Mouse (Mus musculus): ENCODE data around the gene Esrrg. TPM values are rescaled to one million over a fixed set of nuclear protein-coding genes. Genes with fewer than 3 reads are reported as not detected.

Esrrg gene
- polyA plus RNA-seq, 1 experiment: 0.54 TPM

GRCm38 (mm10) chr1:187645258-187645657 lies 36.7 kb downstream of the Esrrg start:
- H3K4me3 ChIP-seq (ENCODE audit: insufficient read depth, low read length): no peak overlapping the region
- no peak for TF ChIP-seq CTCF (IDR thresholded peaks at IDR 0.05; ENCODE audit: borderline replicate concordance, insufficient read depth, low read length)
- no peak for TF ChIP-seq POLR2A (IDR thresholded peaks at IDR 0.05; ENCODE audit: low read depth, low read length)
- no peak overlapping the region for H3K27ac ChIP-seq (ENCODE audit: insufficient read depth, low read length)
- H3K4me1 ChIP-seq (ENCODE audit: control insufficient read depth, insufficient read depth, low read length): no peaks in the 10 kb centered on the region

GRCm38 (mm10) chr1:187648551-187648950 lies 40.0 kb downstream of the Esrrg start:
- Histone ChIP-seq H3K4me3 (ENCODE audit: insufficient read depth, low read length) (no peak overlapping the region), H3K4me1 (ENCODE audit: control insufficient read depth, insufficient read depth, low read length) (no peaks in the 10 kb centered on the region), H3K27ac (ENCODE audit: insufficient read depth, low read length) (no peak overlapping the region)
- TF ChIP-seq POLR2A (IDR thresholded peaks at IDR 0.05; ENCODE audit: low read depth, low read length) (no peak), CTCF (IDR thresholded peaks at IDR 0.05; ENCODE audit: borderline replicate concordance, insufficient read depth, low read length) (no peak)

DNA sequence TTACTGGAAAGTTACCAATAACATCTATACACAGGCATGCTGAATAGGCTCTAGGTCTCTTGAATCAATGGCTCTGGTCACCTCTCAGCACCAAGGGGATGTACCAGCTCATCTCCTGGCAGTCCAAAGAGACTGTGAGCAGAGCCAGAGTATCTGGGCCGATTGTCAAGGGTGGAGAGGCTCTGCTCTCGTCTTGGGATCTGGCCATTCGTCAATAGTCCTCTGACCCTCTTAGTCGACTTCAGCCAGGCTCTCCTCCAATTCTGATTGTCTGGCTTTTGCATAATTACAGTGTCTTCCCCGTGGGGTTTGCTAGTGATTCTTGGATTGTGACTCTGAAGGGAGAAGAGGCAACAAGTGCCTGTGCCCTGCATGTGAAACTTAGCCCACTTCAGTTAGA lies 41.3 kb downstream of the Esrrg start:
- Histone ChIP-seq H3K4me3 (ENCODE audit: insufficient read depth, low read length) (no peak overlapping the region), H3K27ac (ENCODE audit: insufficient read depth, low read length) (no peak overlapping the region)
- TF ChIP-seq POLR2A (IDR thresholded peaks at IDR 0.05; ENCODE audit: low read depth, low read length) (no peak), CTCF (IDR thresholded peaks at IDR 0.05; ENCODE audit: borderline replicate concordance, insufficient read depth, low read length) (no peak)

GRCm38 (mm10) chr1:187650786-187651687 lies 42.4 kb downstream of the Esrrg start:
- Histone ChIP-seq H3K4me3 (ENCODE audit: insufficient read depth, low read length) (peak overlapping the region; percentile 18; the same call in 1 of the 2 replicates), H3K4me1 (ENCODE audit: control insufficient read depth, insufficient read depth, low read length) (no peaks in the 10 kb centered on the region), H3K27ac (ENCODE audit: insufficient read depth, low read length) (no peak overlapping the region)
- TF ChIP-seq POLR2A (IDR thresholded peaks at IDR 0.05; ENCODE audit: low read depth, low read length) (no peak), CTCF (IDR thresholded peaks at IDR 0.05; ENCODE audit: borderline replicate concordance, insufficient read depth, low read length) (no peak)

More for the DNA sequence above, 41.3 kb downstream of the Esrrg start:
- H3K4me1 ChIP-seq (ENCODE audit: control insufficient read depth, insufficient read depth, low read length): no peaks in the 10 kb centered on the region

GRCm38 (mm10) chr1:187651688-187652241 lies 43.2 kb downstream of the Esrrg start:
- no peak overlapping the region for H3K27ac ChIP-seq (ENCODE audit: insufficient read depth, low read length)
- TF ChIP-seq CTCF (IDR thresholded peaks at IDR 0.05; ENCODE audit: borderline replicate concordance, insufficient read depth, low read length): no peak
- TF ChIP-seq POLR2A (IDR thresholded peaks at IDR 0.05; ENCODE audit: low read depth, low read length): no peak
- peak overlapping the region; percentile 18 for H3K4me3 ChIP-seq (ENCODE audit: insufficient read depth, low read length)

GRCm38 (mm10) chr1:187652445-187652844 lies 43.9 kb downstream of the Esrrg start:
- Histone ChIP-seq H3K4me3 (ENCODE audit: insufficient read depth, low read length) (no peak overlapping the region), H3K4me1 (ENCODE audit: control insufficient read depth, insufficient read depth, low read length) (no peaks in the 10 kb centered on the region), H3K27ac (ENCODE audit: insufficient read depth, low read length) (no peak overlapping the region)
- TF ChIP-seq POLR2A (IDR thresholded peaks at IDR 0.05; ENCODE audit: low read depth, low read length) (no peak), CTCF (IDR thresholded peaks at IDR 0.05; ENCODE audit: borderline replicate concordance, insufficient read depth, low read length) (no peak)

More at GRCm38 (mm10) chr1:187651688-187652241, 43.2 kb downstream of the Esrrg start:
- H3K4me1 ChIP-seq (ENCODE audit: control insufficient read depth, insufficient read depth, low read length): no peaks in the 10 kb centered on the region

DNA sequence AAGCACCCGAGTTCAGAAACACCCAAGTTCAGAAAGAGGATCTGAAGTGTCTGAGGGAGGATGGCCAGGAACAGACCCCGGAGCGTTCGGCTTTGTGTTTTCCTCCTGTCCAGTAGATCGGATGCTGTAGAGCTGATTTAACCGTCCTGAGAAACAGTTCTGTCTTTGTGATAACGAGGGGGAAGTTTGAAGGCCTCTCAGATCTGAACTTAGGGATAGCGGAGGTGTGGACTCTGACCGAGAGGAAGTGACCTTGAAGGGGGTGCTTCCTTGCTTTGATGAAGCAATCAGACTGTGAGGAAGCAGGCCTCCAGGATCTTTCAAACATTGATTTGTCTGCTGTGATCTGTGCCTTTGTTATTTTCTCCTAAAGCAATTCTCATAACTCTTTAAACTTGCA lies 44.8 kb downstream of the Esrrg start:
- Histone ChIP-seq H3K4me3 (ENCODE audit: insufficient read depth, low read length) (no peak overlapping the region), H3K4me1 (ENCODE audit: control insufficient read depth, insufficient read depth, low read length) (no peaks in the 10 kb centered on the region), H3K27ac (ENCODE audit: insufficient read depth, low read length) (no peak overlapping the region)
- no peak for TF ChIP-seq POLR2A (IDR thresholded peaks at IDR 0.05; ENCODE audit: low read depth, low read length)
- TF ChIP-seq CTCF (IDR thresholded peaks at IDR 0.05; ENCODE audit: borderline replicate concordance, insufficient read depth, low read length): no peak

GRCm38 (mm10) chr1:187660963-187661362 lies 52.4 kb downstream of the Esrrg start:
- Histone ChIP-seq H3K27ac (ENCODE audit: insufficient read depth, low read length) (no peak overlapping the region), H3K4me3 (ENCODE audit: insufficient read depth, low read length) (no peak overlapping the region), H3K4me1 (ENCODE audit: control insufficient read depth, insufficient read depth, low read length) (peaks cover 6% of the 10 kb centered on the region)
- TF ChIP-seq CTCF (IDR thresholded peaks at IDR 0.05; ENCODE audit: borderline replicate concordance, insufficient read depth, low read length) (no peak), POLR2A (IDR thresholded peaks at IDR 0.05; ENCODE audit: low read depth, low read length) (no peak)

- Histone ChIP-seq H3K27ac (ENCODE audit: insufficient read depth, low read length) (no peak overlapping the region), H3K4me3 (ENCODE audit: insufficient read depth, low read length) (no peak overlapping the region), H3K4me1 (ENCODE audit: control insufficient read depth, insufficient read depth, low read length) (peaks cover 6% of the 10 kb centered on the region)
- TF ChIP-seq CTCF (IDR thresholded peaks at IDR 0.05; ENCODE audit: borderline replicate concordance, insufficient read depth, low read length) (no peak), POLR2A (IDR thresholded peaks at IDR 0.05; ENCODE audit: low read depth, low read length) (no peak)
Observed at GRCm38 (mm10) chr1:187662083-187662609, 53.6 kb downstream of the Esrrg start.

DNA sequence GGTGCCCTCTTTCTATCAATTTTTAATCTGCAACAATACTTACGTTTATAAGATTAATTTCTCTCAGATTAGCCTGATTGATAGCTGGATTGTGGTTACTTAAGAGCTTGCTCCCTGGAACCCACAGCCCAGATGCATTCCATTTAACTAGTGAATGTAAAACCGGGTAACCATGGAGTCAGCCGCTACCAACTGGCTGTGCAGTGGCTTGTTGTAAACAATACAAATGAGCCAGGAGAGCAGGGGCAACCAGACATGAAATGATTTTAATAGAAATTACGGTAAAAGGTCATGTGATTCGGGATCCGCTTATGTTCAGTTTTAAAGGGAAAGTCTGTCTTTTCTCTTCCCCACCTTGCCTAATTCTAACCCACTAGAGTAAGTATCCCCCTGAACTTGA lies 54.8 kb downstream of the Esrrg start:
- TF ChIP-seq CTCF (IDR thresholded peaks at IDR 0.05; ENCODE audit: borderline replicate concordance, insufficient read depth, low read length): no peak
- TF ChIP-seq POLR2A (IDR thresholded peaks at IDR 0.05; ENCODE audit: low read depth, low read length): no peak
- Histone ChIP-seq H3K4me3 (ENCODE audit: insufficient read depth, low read length) (no peak overlapping the region), H3K27ac (ENCODE audit: insufficient read depth, low read length) (no peak overlapping the region), H3K4me1 (ENCODE audit: control insufficient read depth, insufficient read depth, low read length) (peaks cover 6% of the 10 kb centered on the region)

Data from embryonic fibroblast, embryonic 13.5 days (primary cell).